Mouse (Mus musculus): Measurements from ENCODE around the gene Pde11a. TPM values are rescaled to one million over a fixed set of nuclear protein-coding genes. Genes with fewer than 3 reads are reported as not detected.

Gene Pde11a
- polyA plus RNA-seq, 1 experiment from 2014 or later: 0.59 TPM

- Histone ChIP-seq H3K4me1 (no peaks in the 10 kb centered on the region), H3K9me3 (no peaks in the 10 kb centered on the region), H3K36me3 (no peaks in the 10 kb centered on the region), H3K4me3 (no peak overlapping the region), H3K4me2 (replicated peaks) (no peak overlapping the region), H3K27me3 (no peaks in the 10 kb centered on the region), H3K27ac (replicated peaks) (no peak overlapping the region), H3K9ac (replicated peaks) (no peak overlapping the region)
- no peak for ATAC-seq (replicated peaks)
- 76% methylated on average over 9 of the region's 9 CpGs for WGBS
These were observed 238.7 kb downstream of the Pde11a start for GRCm38 (mm10) chr2:76099726-76100347.

- no peak for ATAC-seq (replicated peaks)
- H3K27me3 ChIP-seq: no peaks in the 10 kb centered on the region
- H3K9ac ChIP-seq (replicated peaks): no peak overlapping the region
- no peak overlapping the region for H3K4me3 ChIP-seq
- H3K4me1 ChIP-seq: 0 out of 2 replicates have a peak, but pooled peaks cover 7% of the 10 kb centered on the region
- no peak overlapping the region for H3K27ac ChIP-seq (replicated peaks)
- 75% methylated on average over 8 of the region's 8 CpGs for WGBS
- no peak overlapping the region for H3K4me2 ChIP-seq (replicated peaks)
- no peaks in the 10 kb centered on the region for H3K36me3 ChIP-seq
- H3K9me3 ChIP-seq: no peaks in the 10 kb centered on the region
These were observed 240.2 kb downstream of the Pde11a start for GRCm38 (mm10) chr2:76098381-76098780.

- Histone ChIP-seq H3K27ac (replicated peaks) (no peak overlapping the region), H3K4me2 (replicated peaks) (no peak overlapping the region), H3K9ac (replicated peaks) (no peak overlapping the region), H3K36me3 (no peaks in the 10 kb centered on the region), H3K27me3 (no peaks in the 10 kb centered on the region), H3K9me3 (no peaks in the 10 kb centered on the region), H3K4me1 (0 out of 2 replicates have a peak, but pooled peaks cover 7% of the 10 kb centered on the region), H3K4me3 (no peak overlapping the region)
- WGBS: 85% methylated on average over 7 of the region's 7 CpGs
- no peak for ATAC-seq (replicated peaks)
These were observed 240.7 kb downstream of the Pde11a start for GRCm38 (mm10) chr2:76097847-76098246.

- Histone ChIP-seq H3K27ac (replicated peaks) (no peak overlapping the region), H3K4me2 (replicated peaks) (no peak overlapping the region), H3K36me3 (no peaks in the 10 kb centered on the region), H3K27me3 (no peaks in the 10 kb centered on the region), H3K4me3 (no peak overlapping the region), H3K9ac (replicated peaks) (no peak overlapping the region), H3K9me3 (no peaks in the 10 kb centered on the region), H3K4me1 (0 out of 2 replicates have a peak, but pooled peaks cover 7% of the 10 kb centered on the region)
- no peak for ATAC-seq (replicated peaks)
- WGBS: 81% methylated on average over 8 of the region's 8 CpGs
These were observed 241.3 kb downstream of the Pde11a start for GRCm38 (mm10) chr2:76097284-76097683.

- no peaks in the 10 kb centered on the region for H3K27me3 ChIP-seq
- H3K4me2 ChIP-seq (replicated peaks): no peak overlapping the region
- H3K36me3 ChIP-seq: no peaks in the 10 kb centered on the region
- ATAC-seq (replicated peaks): no peak
- no peak overlapping the region for H3K27ac ChIP-seq (replicated peaks)
- no peak overlapping the region for H3K9ac ChIP-seq (replicated peaks)
- H3K4me3 ChIP-seq: no peak overlapping the region
- 0 out of 2 replicates have a peak, but pooled peaks cover 7% of the 10 kb centered on the region for H3K4me1 ChIP-seq
- WGBS: 94% methylated on average over 5 of the region's 5 CpGs
- no peaks in the 10 kb centered on the region for H3K9me3 ChIP-seq
These were observed 242.7 kb downstream of the Pde11a start for GRCm38 (mm10) chr2:76095861-76096260.

- Histone ChIP-seq H3K4me1 (peaks cover 18% of the 10 kb centered on the region), H3K9me3 (no peaks in the 10 kb centered on the region), H3K27me3 (no peaks in the 10 kb centered on the region), H3K4me2 (replicated peaks) (no peak overlapping the region), H3K4me3 (no peak overlapping the region), H3K27ac (replicated peaks) (no peak overlapping the region), H3K9ac (replicated peaks) (no peak overlapping the region), H3K36me3 (no peaks in the 10 kb centered on the region)
- no peak for ATAC-seq (replicated peaks)
These were observed 248.1 kb downstream of the Pde11a start for GRCm38 (mm10) chr2:76090506-76090905.

- WGBS: 75% methylated on average over 4 of the region's 4 CpGs
- H3K9me3 ChIP-seq: no peaks in the 10 kb centered on the region
These were observed 249.7 kb downstream of the Pde11a start for GRCm38 (mm10) chr2:76088844-76089243.

GRCm38 (mm10) chr2:76088413-76088812 lies 250.2 kb downstream of the Pde11a start:
- Histone ChIP-seq H3K4me3 (no peak overlapping the region), H3K4me2 (replicated peaks) (no peak overlapping the region), H3K27me3 (no peaks in the 10 kb centered on the region), H3K9ac (replicated peaks) (no peak overlapping the region), H3K36me3 (no peaks in the 10 kb centered on the region), H3K4me1 (peaks cover 11% of the 10 kb centered on the region), H3K27ac (replicated peaks) (no peak overlapping the region), H3K9me3 (no peaks in the 10 kb centered on the region)
- ATAC-seq (replicated peaks): no peak
- 69% methylated on average over 5 of the region's 5 CpGs for WGBS

More at GRCm38 (mm10) chr2:76088844-76089243, 249.7 kb downstream of the Pde11a start:
- Histone ChIP-seq H3K27ac (replicated peaks) (no peak overlapping the region), H3K9ac (replicated peaks) (no peak overlapping the region), H3K27me3 (no peaks in the 10 kb centered on the region), H3K36me3 (no peaks in the 10 kb centered on the region), H3K4me2 (replicated peaks) (no peak overlapping the region), H3K4me1 (peaks cover 11% of the 10 kb centered on the region), H3K4me3 (no peak overlapping the region)
- ATAC-seq (replicated peaks): no peak

GRCm38 (mm10) chr2:76087170-76087569 lies 251.4 kb downstream of the Pde11a start:
- no peaks in the 10 kb centered on the region for H3K27me3 ChIP-seq
- peak overlapping the region; percentile 44; the same call in 1 of the 2 replicates for H3K27ac ChIP-seq (replicated peaks)
- H3K4me1 ChIP-seq: peaks cover 11% of the 10 kb centered on the region
- no peaks in the 10 kb centered on the region for H3K36me3 ChIP-seq
- no peak overlapping the region for H3K9ac ChIP-seq (replicated peaks)
- peak; percentile 71; the same call in 1 of the 2 replicates for ATAC-seq (replicated peaks)
- H3K4me3 ChIP-seq: no peak overlapping the region
- no peak overlapping the region for H3K4me2 ChIP-seq (replicated peaks)
- WGBS: 30% methylated on average over 3 of the region's 3 CpGs
- no peaks in the 10 kb centered on the region for H3K9me3 ChIP-seq

GRCm38 (mm10) chr2:76084982-76085381 lies 253.6 kb downstream of the Pde11a start:
- no peaks in the 10 kb centered on the region for H3K27me3 ChIP-seq
- 92% methylated on average over 4 of the region's 4 CpGs for WGBS
- H3K36me3 ChIP-seq: no peaks in the 10 kb centered on the region
- no peak for ATAC-seq (replicated peaks)
- H3K4me2 ChIP-seq (replicated peaks): no peak overlapping the region
- peaks cover 11% of the 10 kb centered on the region for H3K4me1 ChIP-seq
- no peak overlapping the region for H3K9ac ChIP-seq (replicated peaks)
- H3K27ac ChIP-seq (replicated peaks): no peak overlapping the region
- no peaks in the 10 kb centered on the region for H3K9me3 ChIP-seq
- H3K4me3 ChIP-seq: no peak overlapping the region

GRCm38 (mm10) chr2:76083901-76084300 lies 254.7 kb downstream of the Pde11a start:
- Histone ChIP-seq H3K27me3 (no peaks in the 10 kb centered on the region), H3K36me3 (no peaks in the 10 kb centered on the region), H3K4me2 (replicated peaks) (no peak overlapping the region), H3K27ac (replicated peaks) (no peak overlapping the region), H3K9ac (replicated peaks) (no peak overlapping the region), H3K4me1 (peaks cover 11% of the 10 kb centered on the region), H3K9me3 (no peaks in the 10 kb centered on the region), H3K4me3 (no peak overlapping the region)
- 88% methylated on average over 3 of the region's 3 CpGs for WGBS
- ATAC-seq (replicated peaks): no peak

- ATAC-seq (replicated peaks): no peak
- H3K4me3 ChIP-seq: no peak overlapping the region
- H3K9me3 ChIP-seq: no peaks in the 10 kb centered on the region
- no peak overlapping the region for H3K4me2 ChIP-seq (replicated peaks)
- H3K4me1 ChIP-seq: peaks cover 11% of the 10 kb centered on the region
- 79% methylated on average over 2 of the region's 2 CpGs for WGBS
- H3K36me3 ChIP-seq: no peaks in the 10 kb centered on the region
- no peak overlapping the region for H3K9ac ChIP-seq (replicated peaks)
- no peak overlapping the region for H3K27ac ChIP-seq (replicated peaks)
- no peaks in the 10 kb centered on the region for H3K27me3 ChIP-seq
These were observed 255.2 kb downstream of the Pde11a start for GRCm38 (mm10) chr2:76083396-76083795.

- Histone ChIP-seq H3K9ac (replicated peaks) (no peak overlapping the region), H3K9me3 (no peaks in the 10 kb centered on the region), H3K27me3 (no peaks in the 10 kb centered on the region), H3K4me1 (0 out of 2 replicates have a peak, but pooled peaks cover 3% of the 10 kb centered on the region), H3K36me3 (no peaks in the 10 kb centered on the region), H3K4me2 (replicated peaks) (no peak overlapping the region), H3K4me3 (no peak overlapping the region), H3K27ac (replicated peaks) (no peak overlapping the region)
- no peak for ATAC-seq (replicated peaks)
- 82% methylated on average over 5 of the region's 5 CpGs for WGBS
These were observed 256.6 kb downstream of the Pde11a start for GRCm38 (mm10) chr2:76081991-76082390.
